Mouse (Mus musculus) G1E (cell line): ENCODE data around the gene Ecel1. TPM values are rescaled to one million over a fixed set of nuclear protein-coding genes. Genes with fewer than 3 reads are reported as not detected.

ENCODE experiments used
- ATAC-seq: 2 replicates; pipeline ENCODE4 v1.8.0; 2016; ENCODE audit warnings: mild to moderate bottlenecking; ENCODE audit not compliant: insufficient number of reproducible peaks, poor library complexity, low FRiP score, severe bottlenecking; ENCODE audit errors: extremely low read depth
- DNase-seq: peaks from one replicate; pipeline ENCODE4 v3.0.0; 2012; ENCODE audit warnings: low spot score
- H3K27me3 ChIP-seq: 2 replicates; pipeline ENCODE4 v1.6.1; 2012; ENCODE audit warnings: mild to moderate bottlenecking, low read length, inconsistent platforms; ENCODE audit not compliant: insufficient read depth
- H3K36me3 ChIP-seq: replicated peaks from 2 replicates; pipeline ENCODE3; 2012; ENCODE audit warnings: mild to moderate bottlenecking, inconsistent platforms
- H3K4me1 ChIP-seq: 2 replicates; pipeline ENCODE4 v1.6.1; 2012; ENCODE audit warnings: low read depth, low read length, inconsistent platforms, mixed read lengths; ENCODE audit not compliant: insufficient read depth
- H3K4me3 ChIP-seq: 2 replicates; pipeline ENCODE4 v1.5.1; 2012; ENCODE audit warnings: low read depth, mild to moderate bottlenecking, inconsistent platforms, low read length, moderate library complexity, mixed read lengths
- H3K9me3 ChIP-seq: replicated peaks from 2 replicates; pipeline ENCODE4 v1.6.1; 2012; ENCODE audit warnings: inconsistent platforms
- CTCF ChIP-seq: IDR thresholded peaks from 2 replicates; pipeline ENCODE4 v1.5.1; 2012; ENCODE audit warnings: low read depth, low read length, inconsistent platforms, mixed read lengths
- GATA1 ChIP-seq: IDR thresholded peaks from 2 replicates; pipeline ENCODE4 v1.6.1; 2012; ENCODE audit warnings: borderline replicate concordance, low read length, inconsistent platforms, mixed read lengths
- GATA2 ChIP-seq: IDR thresholded peaks from 2 replicates; pipeline ENCODE4 v1.6.1; 2012; ENCODE audit warnings: low read depth, low read length, inconsistent platforms, borderline replicate concordance
- POLR2AphosphoS5 ChIP-seq: IDR thresholded peaks from 2 replicates; pipeline ENCODE4 v1.6.1; 2012; ENCODE audit warnings: low read depth, low read length, inconsistent platforms; ENCODE audit not compliant: insufficient replicate concordance
- TAL1 ChIP-seq: conservative IDR thresholded peaks from 2 replicates; pipeline ENCODE4 v1.6.1; 2012; ENCODE audit warnings: low read depth, low read length, inconsistent platforms, mixed read lengths
- polyA plus RNA-seq: library from polyadenylated mRNA; stranded (reverse); fragments of >175 nt; gene quantifications from 2 replicates; pipeline ENCODE4 v1.2.3, GENCODE M21; 2012
- total RNA-seq, 2 experiments: library from RNA; stranded (forward) in 1 of 2; stranded (reverse) in 1 of 2; fragments of 200-1000 nt in 1 of 2; fragments of >200 nt in 1 of 2; fragmentation: Nextera tagmentation in 1 of 2; gene quantifications; 2 replicates each; pipeline ENCODE4 v1.2.3; 2014 to 2017

Ecel1 gene
- total and polyA plus RNA-seq, 3 experiments: not detected

DNA sequence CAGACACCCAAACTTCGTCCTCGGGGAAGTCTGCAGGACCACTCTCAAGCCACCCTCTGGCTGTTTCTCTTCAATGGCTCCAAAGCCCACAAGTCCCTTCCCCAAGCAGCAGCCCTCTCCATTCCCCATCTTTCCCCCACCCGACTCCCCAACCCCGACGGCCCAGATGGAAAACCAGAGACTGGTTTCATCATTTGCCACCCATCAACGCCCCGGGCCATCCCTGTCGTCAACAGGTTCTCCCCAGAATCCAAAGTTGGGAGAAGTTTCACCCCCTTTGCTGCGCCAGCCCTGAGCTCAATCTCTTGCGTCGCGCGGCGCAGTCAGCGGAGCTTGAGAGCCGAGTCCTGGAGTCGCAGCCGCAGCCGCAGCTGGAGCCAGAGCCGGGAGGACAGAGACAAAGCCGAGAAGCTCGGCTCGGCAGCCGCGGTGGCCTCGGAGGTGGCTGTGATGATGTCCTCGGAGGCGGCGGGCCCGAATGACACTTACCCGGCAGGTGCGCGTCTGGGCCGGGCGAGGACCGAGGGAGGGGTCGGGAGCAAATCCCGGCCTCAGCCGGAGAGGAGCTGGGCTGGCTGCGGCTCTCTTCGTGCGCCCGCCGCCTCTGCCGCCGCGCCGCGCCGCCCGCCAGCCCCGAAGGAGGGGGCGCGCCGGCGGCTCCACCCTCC, 656 bp downstream of the Ecel1 start:
- H3K4me1 ChIP-seq: no peaks in the 10 kb centered on the region
- peaks cover 7% of the 10 kb centered on the region for H3K27me3 ChIP-seq
- no peak for ATAC-seq
- no peak for DNase-seq
- TF ChIP-seq GATA2 (no peak), GATA1 (no peak), TAL1 (no peak)
- H3K36me3 ChIP-seq: no peaks in the 10 kb centered on the region
- H3K4me3 ChIP-seq: no peak overlapping the region
- peaks cover 13% of the 10 kb centered on the region for H3K9me3 ChIP-seq

DNA sequence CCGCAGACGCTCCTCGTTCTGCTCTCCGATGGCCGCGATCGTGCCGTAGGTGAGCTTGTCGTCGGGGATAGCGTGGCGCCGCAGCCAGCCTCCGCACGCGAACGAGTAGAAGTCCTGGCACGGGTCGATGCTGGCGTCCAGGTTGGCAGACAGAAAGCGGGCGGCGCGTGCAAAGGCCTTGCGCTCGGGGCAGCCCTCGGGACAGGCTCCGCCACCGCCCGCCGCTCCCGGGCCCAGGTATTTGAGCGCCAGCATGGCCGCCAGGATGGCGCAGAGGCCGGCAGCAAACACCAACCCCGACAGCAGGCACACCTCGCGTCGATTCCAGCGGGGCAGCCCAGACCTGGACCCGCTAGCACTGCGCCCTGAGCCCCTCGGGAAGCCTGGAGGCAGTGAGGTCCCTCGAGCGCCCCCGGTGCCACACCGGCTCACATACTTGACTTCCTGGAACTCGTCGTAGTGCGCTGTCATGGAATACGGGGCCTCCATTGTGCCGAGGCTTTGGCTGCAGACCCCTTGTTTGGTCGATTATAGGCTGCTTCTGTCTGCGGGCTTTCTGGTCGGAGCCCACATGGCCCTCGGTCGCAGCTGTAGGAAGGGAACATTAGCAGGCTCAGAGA, 1.7 kb downstream of the Ecel1 start:
- Histone ChIP-seq H3K4me3 (no peak overlapping the region; the same call in 1 of the 2 replicates), H3K4me1 (no peaks in the 10 kb centered on the region), H3K27me3 (peaks cover 7% of the 10 kb centered on the region), H3K36me3 (no peaks in the 10 kb centered on the region), H3K9me3 (peaks cover 13% of the 10 kb centered on the region)
- TF ChIP-seq CTCF (no peak), TAL1 (no peak), GATA2 (no peak), GATA1 (no peak), POLR2AphosphoS5 (no peak)
- DNase-seq (no peak), ATAC-seq (no peak)

DNA sequence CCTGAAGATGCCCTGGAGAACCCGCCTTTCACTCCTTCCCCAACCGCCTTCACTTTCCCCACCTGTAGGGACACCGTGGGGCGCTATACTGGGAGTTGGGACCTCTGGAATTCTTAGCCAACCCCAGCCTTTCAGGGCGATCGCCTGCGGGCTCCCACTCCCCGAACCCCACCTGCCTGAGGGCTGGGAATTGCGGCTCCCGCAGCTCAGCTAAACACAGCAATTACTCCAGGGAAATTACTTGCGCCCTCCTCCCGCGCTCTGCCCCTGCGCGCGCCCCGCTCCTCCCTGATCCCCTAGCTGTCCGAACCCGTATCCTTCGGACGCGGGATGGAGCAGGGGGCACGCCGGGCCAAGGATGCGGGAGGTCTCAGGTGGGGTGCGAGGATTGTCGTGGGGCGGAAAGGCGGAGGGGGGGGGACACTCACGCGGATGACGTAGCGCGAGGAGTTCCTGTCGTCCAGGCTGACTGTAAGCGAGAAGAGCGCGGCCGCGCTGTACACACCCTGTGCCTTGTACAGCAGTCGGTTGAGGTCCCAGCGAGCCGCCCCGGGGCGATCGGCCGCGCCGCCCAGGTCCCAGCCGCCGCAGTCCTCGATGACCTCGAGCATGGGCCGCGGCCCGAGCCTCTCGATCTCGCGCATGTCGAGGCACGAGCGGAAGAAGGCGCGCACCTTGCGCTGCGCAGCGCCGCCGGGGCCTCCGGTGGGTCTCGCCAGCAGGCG, 2.4 kb downstream of the Ecel1 start:
- peaks cover 10% of the 10 kb centered on the region for H3K27me3 ChIP-seq
- no peaks in the 10 kb centered on the region for H3K4me1 ChIP-seq
- H3K9me3 ChIP-seq: peaks cover 13% of the 10 kb centered on the region
- TF ChIP-seq GATA1 (no peak), CTCF (no peak), TAL1 (no peak), POLR2AphosphoS5 (no peak), GATA2 (no peak)
- no peaks in the 10 kb centered on the region for H3K36me3 ChIP-seq
- DNase-seq (no peak), ATAC-seq (no peak)
- no peak overlapping the region; the same call in 1 of the 2 replicates for H3K4me3 ChIP-seq

DNA sequence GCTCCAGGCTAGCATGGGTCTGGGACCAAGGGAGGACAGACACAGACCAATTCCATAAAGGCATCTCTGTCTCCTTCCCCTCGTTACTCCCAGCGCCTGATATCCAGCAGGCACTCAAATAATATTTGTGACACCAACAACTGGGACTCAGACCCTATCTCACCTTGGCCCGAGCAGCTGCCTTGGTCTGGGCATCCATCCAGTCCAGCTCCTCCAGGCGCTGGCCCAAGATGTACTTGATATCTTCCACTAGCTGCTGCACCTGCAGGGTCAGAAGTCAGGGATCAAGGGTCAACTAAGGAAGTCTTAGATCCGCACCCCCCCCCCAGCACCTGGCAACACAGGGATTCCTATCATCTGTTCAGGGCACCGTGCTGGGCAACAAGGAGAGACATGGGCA, 5.0 kb downstream of the Ecel1 start:
- no peak overlapping the region for H3K4me3 ChIP-seq
- H3K4me1 ChIP-seq: no peaks in the 10 kb centered on the region
- H3K9me3 ChIP-seq: peaks cover 13% of the 10 kb centered on the region
- no peak for DNase-seq
- H3K36me3 ChIP-seq: no peaks in the 10 kb centered on the region
- peaks cover 9% of the 10 kb centered on the region; the same call in 1 of the 2 replicates for H3K27me3 ChIP-seq
- no peak for ATAC-seq
- TF ChIP-seq TAL1: no peak
- no peak for TF ChIP-seq GATA1
- TF ChIP-seq GATA2: no peak
- TF ChIP-seq CTCF: no peak
- TF ChIP-seq POLR2AphosphoS5: no peak

DNA sequence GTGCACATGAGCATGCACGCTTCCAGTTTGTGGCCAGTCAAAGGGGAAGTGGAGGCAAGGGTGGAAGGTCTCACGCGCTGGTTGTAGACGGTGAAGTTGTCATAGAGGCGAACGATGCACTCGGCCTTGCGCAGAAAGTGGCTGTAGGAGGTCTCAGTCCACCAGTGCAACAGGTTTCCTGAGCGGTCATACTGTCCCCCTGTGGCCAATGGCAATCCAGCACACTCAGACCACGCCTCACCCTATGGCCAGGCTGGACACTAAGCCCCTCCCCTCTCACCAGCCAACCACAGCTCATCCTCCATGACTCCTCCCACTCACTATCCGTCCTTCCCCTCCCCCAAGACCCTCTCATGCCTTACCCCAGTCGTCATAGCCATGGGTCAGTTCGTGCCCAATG, 6.9 kb downstream of the Ecel1 start:
- Histone ChIP-seq H3K27me3 (peaks cover 8% of the 10 kb centered on the region; the same call in 1 of the 2 replicates), H3K4me1 (no peaks in the 10 kb centered on the region), H3K4me3 (no peak overlapping the region), H3K9me3 (peaks cover 8% of the 10 kb centered on the region), H3K36me3 (no peaks in the 10 kb centered on the region)
- no peak for DNase-seq
- ATAC-seq: no peak
- no peak for TF ChIP-seq TAL1
- TF ChIP-seq POLR2AphosphoS5: no peak
- TF ChIP-seq GATA2: no peak
- TF ChIP-seq GATA1: no peak

DNA sequence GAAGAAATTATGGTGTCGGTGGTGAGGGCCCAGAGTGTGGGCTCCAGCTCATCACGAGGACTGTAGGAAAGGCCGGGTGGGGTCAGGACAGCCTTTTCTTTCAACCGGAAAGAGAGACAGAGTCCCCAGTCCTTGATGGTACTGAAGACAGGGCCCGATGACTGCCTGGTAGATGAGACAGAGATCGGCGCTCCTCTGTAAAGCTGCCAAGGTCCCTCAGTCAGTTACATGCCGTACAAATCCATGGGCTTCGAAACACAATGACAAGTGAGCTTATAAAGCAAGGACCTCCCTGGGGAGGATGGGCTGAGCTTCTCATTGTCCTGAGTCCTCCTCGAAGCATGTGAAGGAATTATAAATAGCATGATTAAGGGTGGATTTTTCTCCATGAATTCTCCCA, 13.2 kb downstream of the Ecel1 start:
- no peak for ATAC-seq
- H3K4me1 ChIP-seq: no peaks in the 10 kb centered on the region
- TF ChIP-seq CTCF: no peak
- TF ChIP-seq GATA1: no peak
- TF ChIP-seq TAL1: no peak
- TF ChIP-seq POLR2AphosphoS5: no peak
- TF ChIP-seq GATA2: no peak
- peaks cover 11% of the 10 kb centered on the region; the same call in 1 of the 2 replicates for H3K27me3 ChIP-seq
- H3K9me3 ChIP-seq: no peaks in the 10 kb centered on the region
- no peak for DNase-seq
- H3K4me3 ChIP-seq: no peak overlapping the region
- no peaks in the 10 kb centered on the region for H3K36me3 ChIP-seq
